Mouse (Mus musculus) heart, adult 2 months (tissue): ENCODE results near the gene Shld2.

Experiments
- CTCF ChIP-seq: fragments of 200-600 bp; IDR thresholded peaks from 2 replicates; pipeline ENCODE4 v1.8.1; 2022; ENCODE audit warnings: antibody characterized with exemption, mild to moderate bottlenecking, moderate library complexity
- POLR2A ChIP-seq: fragments of 200-500 bp; IDR thresholded peaks from 2 replicates; pipeline ENCODE4 v1.6.1; 2011; ENCODE audit warnings: mild to moderate bottlenecking, low read depth, low read length, control low read depth; ENCODE audit not compliant: insufficient read depth

- no peak for TF ChIP-seq POLR2A
- no peak for TF ChIP-seq CTCF
Observed at GRCm38 (mm10) chr14:34311021-34311631, 833 bp upstream of the Shld2 start.
